Mouse (Mus musculus) CD8-positive naive resting alpha-beta T cell, adult 2 months (primary cell): ENCODE results near the gene Ssmem1.

ENCODE experiments used
- DNase-seq, 2 experiments: peaks; one replicate each; pipeline ENCODE4 v3.0.0; 2022; ENCODE audit warnings: low read depth in 2 of 2, low spot score in 2 of 2

The Ssmem1 gene

DNA sequence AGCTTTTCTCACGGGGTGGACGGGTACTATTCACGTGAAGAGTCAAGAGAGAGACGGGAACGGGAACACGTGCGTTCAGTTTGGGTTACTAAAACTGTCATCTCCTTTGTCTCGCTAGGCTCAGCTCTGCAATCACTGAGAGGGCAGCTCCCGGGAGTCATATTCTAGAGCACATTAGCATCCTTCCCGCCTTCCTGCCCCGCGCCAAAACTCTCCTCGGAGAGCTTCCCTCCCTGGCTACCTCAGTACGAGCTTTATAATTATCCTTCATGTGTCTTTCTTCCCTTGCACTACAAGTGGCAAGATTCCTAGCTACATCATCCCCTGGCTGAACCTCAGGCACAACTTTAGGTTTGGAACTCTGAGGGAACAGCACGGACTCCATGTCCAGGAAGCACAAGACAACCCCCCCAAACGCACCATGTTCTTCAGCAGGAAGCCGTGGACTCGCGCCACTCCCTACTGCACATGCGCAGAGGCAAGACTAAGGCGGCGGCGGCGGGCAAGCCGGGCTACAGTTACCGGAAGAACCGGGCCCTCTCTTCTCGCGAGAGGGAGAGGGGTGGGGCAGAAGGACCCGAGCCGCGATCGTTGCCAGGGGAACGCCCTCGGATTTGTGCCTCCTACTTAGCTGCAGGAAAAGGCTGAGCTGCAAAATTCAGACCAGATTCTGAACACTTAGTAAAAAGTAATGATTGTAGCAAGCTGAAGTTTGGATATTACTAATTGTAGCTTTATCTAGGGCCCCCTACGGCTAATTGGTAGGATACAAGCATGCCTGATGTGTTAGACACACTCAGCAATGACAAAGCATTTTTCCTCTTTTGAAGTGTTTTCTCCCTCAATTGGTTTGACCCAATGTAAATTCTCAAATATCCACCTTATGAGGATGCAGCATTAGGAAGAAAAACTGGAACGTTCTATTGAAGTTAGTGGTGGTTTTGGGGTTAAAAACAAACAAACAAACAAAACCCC lies at the start of gene Ssmem1, which contains the start of gene Tmem209:
TSS of gene Ssmem1 (plus strand) at position 585 of the 975 bp plus-strand sequence.
TSS of gene Tmem209 (minus strand) at position 519 of the 975 bp plus-strand sequence.
- peak; percentile 97 to 98 for DNase-seq

DNA sequence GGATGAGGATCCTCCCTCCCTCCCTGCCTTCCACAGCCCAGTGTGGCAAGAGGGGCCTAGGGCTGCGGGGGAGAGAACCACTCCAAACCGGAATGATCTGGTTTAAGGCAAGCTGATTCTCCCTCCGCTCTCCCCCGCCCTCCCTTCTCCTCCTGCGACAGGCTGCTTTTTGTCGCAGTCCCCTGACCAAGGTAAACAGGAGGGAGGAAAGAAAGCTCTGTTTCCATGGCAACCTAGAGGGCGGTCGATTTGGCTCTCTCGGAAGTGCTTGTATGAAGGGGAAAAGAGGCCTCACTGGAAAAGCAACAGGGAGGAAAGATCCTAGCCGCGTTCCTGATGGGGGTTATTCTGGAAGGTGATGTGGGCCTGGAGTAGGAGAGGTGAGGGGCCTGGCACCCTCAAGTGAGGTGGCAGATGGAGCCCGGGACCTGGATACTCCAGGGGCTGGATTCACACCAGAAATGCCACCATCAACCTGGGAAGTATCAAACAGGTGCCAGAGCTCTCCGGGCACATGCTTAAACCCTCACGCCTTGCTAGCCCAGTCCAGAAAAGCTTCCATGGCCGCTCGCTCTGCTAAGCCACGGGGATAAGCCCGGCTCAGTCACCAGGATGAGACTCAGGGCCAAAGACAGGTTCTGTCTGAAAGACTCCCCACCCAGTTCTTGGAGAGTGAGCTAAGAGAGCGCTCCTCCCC lies 48.8 kb upstream of the Ssmem1 start:
- peak in 1 of 2 experiments; percentile 42 for DNase-seq

DNA sequence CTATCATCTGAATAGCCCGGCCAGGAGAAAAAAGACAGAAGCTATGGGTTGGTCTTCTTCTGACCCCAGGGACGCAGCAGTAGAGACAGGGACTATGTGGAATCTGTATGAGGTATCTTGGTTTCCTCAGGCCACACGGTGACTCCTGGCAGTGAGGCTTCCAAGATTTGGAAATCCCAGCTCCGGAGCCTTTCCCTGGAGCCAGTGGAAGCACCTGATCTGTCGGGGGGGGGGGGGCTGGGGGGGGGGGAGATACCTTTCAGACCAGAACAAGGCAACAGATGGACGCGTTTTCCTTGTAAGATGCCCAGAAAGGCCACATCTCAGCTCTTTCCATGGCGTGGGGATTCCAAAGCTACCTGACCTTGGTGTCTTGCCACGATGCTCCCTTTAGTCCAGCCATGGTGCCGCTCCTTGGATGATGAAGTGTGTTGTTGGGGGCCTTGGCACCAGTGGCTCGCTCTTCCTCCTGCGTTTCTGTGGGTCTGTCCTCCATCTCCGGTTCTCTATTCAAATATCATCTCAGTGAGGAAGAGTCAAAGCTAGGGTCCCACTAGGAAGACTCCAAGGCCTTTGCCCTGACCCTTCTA lies 47.8 kb upstream of the Ssmem1 start:
- DNase-seq, result no peak

DNA sequence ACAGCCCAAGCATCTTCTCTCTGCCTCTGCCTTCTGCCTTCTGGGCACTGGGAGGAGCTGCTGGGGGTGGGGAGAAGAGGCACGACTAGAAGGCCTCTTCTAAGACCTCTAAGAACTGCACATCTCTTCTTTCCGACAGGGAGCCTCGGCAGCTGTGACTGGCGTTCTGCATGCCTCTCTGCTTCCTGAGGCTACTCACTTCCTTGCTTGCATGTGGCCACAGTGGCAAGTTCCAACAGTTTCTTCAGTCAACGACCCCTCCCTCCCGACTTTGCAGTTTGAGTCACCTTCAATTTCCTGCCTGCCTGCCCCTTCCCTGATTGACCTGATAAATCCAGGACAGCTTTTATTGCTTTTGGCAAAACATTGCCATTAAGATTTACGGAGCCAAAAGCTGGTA lies 46.8 kb upstream of the Ssmem1 start:
- no peak for DNase-seq

DNA sequence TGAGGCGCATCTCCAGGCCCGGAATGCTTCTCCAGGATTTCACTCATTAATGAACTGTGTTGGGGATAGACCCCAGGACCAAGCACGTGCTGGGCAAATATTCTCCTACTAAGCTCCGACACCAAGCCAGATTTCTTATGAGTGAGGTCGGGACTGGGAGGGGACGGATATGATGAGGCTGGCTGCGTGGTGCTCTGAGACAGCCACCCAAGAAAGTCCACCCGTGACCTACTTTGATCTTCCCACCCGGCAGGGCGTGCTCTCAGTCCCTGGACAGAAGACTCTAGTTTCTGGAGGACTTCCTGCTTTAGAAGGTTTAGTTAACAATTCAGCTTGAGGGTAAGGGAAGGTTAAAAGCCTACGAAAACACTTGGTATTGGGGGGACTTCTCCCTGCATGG lies 44.1 kb upstream of the Ssmem1 start:
- DNase-seq, result no peak

DNA sequence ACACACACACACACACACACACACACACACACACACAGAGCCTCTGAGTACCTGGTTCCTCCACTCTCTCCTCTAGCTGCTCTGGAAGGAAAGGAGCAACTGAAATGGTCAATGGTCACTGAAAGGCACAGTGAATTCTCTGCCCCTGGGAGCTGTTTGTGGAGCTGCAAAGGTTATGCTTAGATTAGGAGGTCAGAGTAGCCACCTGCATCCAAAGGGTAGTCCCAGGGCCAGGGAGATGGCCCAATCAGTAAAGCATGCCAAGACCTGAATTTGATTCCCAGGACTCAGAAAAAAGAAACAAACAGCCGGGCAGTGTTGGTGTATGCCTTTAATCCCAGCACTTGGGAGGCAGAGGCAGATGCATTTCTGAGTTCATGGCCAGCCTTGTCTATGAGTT lies 41.6 kb upstream of the Ssmem1 start:
- no peak for DNase-seq

DNA sequence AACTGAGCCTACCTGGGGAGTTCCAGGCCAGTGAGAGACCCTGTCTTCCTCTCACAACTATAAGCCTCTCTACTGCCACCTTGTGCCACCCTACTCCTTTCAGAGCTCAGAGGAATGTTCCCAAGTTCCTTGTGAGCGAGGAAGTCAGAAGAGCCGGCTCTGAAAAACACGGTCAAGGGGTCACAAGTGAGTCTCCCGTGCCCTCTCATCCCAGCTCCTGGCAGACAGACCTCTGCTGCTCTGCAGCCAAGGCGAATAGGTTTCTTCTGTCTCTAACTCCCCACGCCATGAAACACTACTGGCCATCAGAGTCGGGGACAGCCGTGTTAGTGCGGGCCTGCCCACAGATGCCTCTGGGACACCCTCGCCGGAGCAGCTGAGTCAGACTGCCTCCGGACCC lies 41.0 kb upstream of the Ssmem1 start:
- DNase-seq, result no peak

DNA sequence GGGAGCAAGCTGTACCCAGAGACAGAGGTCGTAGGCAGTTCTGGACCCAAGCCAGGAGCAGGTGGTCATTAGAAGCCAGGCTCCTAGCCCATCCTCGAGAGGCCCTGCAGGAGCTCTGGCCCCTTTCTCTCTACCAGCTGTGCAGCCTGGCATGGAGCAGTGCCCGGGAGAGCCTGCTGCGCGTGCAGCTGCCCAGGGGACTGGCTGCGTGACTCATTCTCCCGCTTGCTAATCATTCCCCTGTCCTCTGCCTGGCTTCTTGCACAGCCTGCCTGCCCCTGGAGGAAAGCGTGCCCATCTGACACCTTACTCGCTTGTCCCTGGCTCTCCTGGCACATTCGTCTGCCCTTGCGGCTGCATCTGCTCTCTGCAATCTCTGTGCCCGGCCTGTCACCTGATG lies 40.3 kb upstream of the Ssmem1 start:
- DNase-seq, result no peak

DNA sequence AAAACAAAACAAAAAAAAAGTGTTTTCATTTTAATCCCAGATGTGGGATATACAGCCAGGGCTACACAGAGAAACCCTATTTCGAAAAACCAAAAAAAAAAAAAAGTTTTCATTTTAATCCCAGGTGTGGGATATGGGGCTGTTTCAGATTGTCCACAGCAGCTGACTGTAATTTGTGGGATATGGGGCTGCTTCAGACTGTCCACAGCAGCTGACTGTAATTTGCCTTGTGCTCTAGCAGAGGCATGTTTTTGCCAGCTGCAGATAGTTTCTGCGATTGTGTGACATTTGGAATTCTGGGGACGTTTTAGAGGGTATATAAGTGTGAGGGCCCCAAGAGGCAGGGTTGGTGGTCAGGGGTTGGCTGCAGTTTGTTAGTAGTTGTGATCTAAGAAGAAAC lies 37.9 kb upstream of the Ssmem1 start:
- no peak for DNase-seq

DNA sequence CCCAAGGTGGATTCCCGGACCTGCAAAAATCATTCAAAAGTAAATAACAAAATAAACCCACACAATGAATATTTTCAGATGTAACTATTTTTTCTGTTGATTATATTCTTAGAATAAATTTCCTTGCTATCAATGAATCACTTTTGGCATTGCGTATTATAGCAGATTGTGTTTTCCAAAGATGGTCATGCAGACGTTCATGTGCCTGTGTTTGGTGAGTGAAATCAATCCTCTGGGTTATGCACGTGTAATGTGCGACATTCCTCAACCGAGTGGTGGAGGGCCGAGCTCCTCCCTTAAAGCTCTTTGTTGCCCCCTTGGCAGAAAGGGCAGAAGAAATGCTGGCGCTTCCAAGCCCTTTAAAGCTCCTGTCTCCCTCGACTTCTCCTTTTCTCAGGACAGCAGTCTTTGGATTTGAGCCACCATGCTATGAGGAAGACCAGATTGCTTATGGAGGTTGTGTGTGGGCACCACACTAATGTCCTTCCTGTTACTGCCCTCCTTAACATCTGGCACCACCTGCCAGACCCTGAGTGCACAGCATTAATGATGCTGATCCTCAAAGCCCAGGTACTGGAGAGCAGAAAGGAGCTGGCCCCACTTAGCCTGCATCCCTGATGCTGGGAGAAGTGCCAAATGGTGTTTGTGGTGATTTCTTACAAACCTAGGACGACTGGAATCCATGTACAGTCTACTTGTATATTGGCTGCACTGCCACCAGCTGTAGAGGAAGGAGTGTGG lies 33.5 kb upstream of the Ssmem1 start:
- DNase-seq, result no peak

DNA sequence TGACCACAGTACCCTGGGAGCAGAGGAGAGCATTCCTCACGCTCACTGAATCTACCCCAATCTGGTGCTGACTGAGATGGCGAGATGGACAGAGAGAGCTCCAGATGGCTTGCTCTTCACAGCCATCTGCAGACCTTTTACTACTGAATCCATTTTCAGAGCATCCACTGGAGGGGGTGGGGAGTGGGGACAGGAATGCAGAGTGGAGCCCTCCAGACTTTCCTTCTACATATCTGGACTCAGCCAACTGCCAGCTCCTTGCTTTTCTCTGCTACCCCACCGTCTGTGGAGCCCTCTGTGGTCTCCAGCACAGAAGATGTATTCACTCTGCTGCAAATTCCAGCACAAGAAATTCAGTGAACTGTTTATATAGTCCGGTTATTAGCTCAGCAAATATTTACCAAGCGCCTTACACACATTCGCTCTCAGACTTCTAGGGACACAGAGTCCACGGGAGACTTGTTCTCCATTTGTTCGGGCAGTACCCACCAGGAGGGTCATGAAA lies 32.4 kb upstream of the Ssmem1 start:
- no peak for DNase-seq

DNA sequence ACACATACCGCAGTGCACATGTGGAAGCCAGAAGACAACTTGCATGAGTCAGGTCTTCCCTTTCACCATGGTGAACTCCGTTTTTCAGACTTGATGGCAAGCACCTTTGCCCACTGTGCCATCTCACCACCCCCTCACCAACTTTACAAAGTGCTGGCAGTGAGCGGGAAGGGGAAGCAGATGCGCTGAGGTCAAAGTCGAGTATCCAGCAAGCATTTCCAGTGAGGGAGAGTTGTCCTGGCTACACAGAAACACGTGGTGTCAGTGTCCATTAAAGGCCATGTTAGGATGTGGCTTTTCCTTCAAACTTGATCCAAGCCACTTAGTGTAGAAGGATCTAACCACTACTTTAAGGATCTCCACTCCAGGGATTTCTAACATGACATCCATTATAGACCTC lies 31.9 kb upstream of the Ssmem1 start:
- no peak for DNase-seq

DNA sequence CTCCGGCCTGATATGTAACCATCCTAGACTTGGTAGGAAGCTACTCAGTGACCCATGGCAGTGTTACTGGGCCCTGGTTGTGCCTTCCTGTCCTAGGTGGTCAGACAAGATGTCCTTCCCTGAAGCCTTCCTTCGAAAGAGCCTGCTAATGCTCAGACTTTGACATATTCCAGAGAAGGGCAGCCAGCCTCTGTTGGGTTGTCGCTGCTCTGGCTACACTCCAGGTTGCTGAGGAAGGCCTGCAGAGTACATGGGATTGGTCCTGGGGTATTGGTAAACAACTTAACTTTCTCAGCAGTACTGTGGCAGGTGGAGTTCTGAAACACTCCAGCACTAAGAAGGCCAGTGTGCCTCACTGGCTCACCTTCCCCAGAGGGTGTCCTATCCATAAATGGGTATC lies 30.2 kb upstream of the Ssmem1 start:
- no peak for DNase-seq

DNA sequence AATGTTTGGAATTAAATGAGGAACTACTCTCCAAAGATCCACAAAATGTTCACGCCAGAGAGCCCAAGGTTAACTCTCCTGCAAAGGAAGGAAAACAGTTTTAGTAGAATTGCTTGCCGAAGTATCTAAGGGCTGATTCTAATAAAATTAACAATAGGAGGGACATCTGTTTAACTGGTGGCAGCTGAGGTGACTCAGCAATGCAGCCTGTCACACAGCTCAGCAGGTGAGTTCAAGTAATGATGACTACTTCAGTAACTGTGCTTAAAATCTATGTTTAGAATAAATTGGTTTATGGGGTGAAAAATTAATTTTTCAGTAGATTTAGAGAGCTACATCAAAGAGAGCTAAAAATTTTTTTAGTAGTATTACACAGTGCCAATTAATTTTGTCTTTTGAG lies 26.7 kb upstream of the Ssmem1 start:
- DNase-seq, result no peak

DNA sequence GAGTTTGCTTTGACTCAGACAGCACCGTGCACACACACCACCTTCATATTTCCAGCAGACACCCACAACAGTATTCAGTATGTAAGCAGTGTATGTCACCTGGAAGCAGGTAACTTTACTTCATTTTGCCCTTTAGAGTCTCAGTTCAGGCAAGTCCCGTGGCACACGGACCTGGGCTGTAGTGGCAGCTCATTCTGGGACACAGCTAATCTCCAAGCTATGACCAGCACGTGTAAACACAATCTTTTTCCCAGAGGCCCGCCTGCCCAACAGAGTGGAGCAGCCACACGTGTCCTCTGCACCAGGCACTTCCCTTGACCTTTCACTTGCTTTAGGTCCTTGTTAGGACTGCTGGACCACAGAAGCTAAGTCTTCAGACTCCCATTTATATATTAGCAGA lies 23.1 kb upstream of the Ssmem1 start:
- no peak for DNase-seq

DNA sequence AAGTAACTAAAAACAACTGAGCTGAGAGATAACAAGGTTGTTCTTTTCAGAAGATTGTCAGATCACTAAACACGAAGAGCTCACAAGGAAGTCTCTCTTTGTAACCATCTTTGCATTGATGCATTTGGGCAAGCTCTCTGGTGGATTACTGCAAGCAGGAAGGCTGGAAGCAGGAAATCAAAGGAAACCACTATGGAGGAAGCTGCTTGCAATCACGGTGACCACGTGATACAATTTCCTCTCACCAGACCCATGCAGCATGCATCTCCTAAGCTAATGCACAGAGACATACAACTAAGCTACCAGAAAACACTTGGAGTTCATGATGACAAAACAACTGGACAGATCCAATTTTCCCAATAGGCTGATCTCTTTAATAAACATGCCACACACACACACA lies 10.6 kb upstream of the Ssmem1 start:
- no peak for DNase-seq

DNA sequence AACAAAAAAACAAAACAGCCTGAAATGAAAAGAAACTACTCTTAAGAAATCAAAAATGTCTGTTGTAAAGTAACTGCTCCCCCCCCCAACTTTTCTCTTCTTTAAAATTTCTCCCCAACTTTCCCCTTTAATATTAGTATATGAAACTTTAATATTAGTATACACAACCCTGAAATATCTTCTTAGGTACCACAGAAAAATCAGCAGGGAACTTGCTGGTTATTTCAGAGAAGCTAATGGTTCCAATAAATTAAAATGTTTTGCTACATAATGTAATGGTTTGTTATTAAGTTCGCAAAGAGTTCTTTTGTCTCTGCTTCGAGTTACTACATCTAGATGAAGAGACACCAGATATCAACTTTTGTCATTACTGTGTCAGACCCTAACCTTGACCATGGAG lies 825 bp upstream of the Ssmem1 start:
- DNase-seq, result no peak

DNA sequence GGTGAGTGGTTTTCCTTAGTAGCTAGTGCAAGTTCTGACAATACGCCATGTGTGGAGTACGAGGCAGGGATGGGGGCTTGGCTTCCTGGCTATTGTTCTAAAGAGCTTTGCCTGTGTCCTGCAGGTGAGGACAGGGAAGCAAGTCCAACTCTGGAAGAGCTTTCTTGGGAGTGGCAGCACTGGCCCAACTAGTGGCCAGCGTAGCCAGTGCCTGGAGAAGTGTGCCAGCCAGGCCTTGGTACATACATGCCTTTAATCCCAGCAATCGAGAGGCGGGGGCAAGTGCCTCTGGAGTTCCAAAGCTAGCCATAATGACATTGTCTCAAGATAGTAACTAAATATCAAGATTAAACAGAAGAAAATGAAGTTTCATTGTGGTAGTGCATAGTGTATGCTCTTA lies 642 bp downstream of the Ssmem1 start:
- no peak for DNase-seq

DNA sequence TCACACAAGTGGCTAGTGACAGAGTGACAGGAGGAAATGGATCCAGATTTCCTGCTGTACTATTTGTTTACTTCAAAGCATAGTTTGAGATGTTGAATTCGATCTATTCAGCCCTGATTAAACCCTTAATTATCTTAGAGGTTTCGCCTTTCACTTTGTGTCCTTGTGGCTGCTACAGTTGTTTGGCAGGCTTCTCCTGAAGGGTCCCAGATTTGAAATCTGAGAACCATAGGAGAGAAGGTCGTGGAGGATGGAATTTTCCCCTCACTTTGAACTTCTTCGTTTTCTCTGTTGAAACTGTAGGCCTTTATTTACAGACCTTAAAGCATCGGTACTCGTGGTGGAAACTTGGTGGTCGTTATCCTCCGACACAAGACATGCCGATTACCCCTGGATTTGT lies 4.6 kb downstream of the Ssmem1 start:
- no peak for DNase-seq

DNA sequence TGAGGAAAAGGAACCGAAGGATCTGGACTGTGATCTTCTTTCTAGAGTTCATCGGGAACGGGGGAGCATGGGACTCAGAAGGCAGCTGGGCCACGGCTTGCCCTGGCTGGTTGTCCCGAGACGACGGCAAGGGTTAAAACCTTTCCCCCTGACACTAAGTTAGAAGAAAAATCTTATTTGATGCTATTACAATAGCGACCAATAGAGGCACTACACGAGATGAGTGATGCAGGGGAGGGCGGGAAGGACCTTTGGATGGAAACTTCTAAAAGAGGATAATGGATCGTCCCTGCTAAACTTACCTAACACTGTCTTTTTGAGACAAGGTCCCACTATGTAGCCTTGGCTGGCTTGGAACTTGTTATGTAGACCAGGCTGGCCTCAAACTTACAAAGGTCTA lies 10.8 kb downstream of the Ssmem1 start:
- no peak for DNase-seq
